In the genomic region with DNA sequence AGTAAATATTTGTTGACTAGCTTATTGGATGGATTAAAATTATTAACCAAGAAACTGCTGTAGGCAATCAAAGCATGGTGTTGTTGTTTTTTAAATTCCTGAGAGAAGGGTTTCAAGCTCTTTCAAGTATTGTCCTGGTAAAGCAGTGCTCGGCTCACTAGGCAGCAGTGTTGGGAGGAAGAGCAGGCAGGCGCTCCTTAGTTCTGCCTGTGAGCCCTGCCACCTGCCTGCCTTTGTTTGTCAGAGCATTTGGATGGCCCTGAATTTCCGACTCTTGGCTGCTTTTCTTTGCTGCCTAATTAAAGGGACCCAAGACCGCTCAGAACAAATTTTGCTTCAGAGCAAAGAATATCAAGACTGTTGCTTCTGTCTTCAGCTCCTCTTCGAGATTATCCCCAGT, we compare ENCODE assay signal across 11 mouse cellular contexts.
A peak's percentile ranks its signal among the peaks of the same experiment; 100 is the strongest.
DNase-seq lines count a peak whose midpoint lies in the region; ATAC-seq and TF ChIP-seq lines count a peak whose summit lies in the region.
"Had no signal": no experiment of that assay in that cellular context is flagged by ENCODE, and none has a peak within 500 bp of the region (broad histone marks: within the 10 kb centered on the region; RNA-seq: fewer than 3 reads in every experiment).

No protein-coding gene starts in this region.

- 43% methylated on average over 5 of the region's 5 CpGs for WGBS in heart, embryonic 11.5 days (ENCODE audit: insufficient replicate concordance)
- 33% methylated on average over 5 of the region's 5 CpGs for WGBS in lung, embryonic 14.5 days
- WGBS in embryonic facial prominence, embryonic 11.5 days, result 35% methylated on average over 5 of the region's 5 CpGs
- 28% methylated on average over 5 of the region's 5 CpGs for WGBS in midbrain, embryonic 16.5 days
- WGBS in liver, embryonic 12.5 days (ENCODE audit: insufficient replicate concordance), result 36% methylated on average over 5 of the region's 5 CpGs

- no peaks in the 10 kb centered on the region for H3K4me1 ChIP-seq in heart, embryonic 11.5 days (ENCODE audit: control insufficient read depth, insufficient read depth, low read length)
- H3K4me1 ChIP-seq in lung, embryonic 14.5 days (ENCODE audit: insufficient read depth), result no peaks in the 10 kb centered on the region
- H3K4me1 ChIP-seq in embryonic facial prominence, embryonic 11.5 days (ENCODE audit: control insufficient read depth, insufficient read depth, low read length), result no peaks in the 10 kb centered on the region
- no peaks in the 10 kb centered on the region for H3K4me1 ChIP-seq in midbrain, embryonic 16.5 days (ENCODE audit: control insufficient read depth, insufficient read depth, low read length)
- no peaks in the 10 kb centered on the region for H3K4me1 ChIP-seq in liver, embryonic 12.5 days
- H3K4me1 ChIP-seq: embryonic facial prominence, embryonic 12.5 days had no signal

- H3K27me3 ChIP-seq in heart, embryonic 11.5 days (ENCODE audit: control insufficient read depth, insufficient read depth, low read length), result no peaks in the 10 kb centered on the region
- H3K27me3 ChIP-seq in lung, embryonic 14.5 days (ENCODE audit: insufficient read depth, low read length), result no peaks in the 10 kb centered on the region
- no peaks in the 10 kb centered on the region for H3K27me3 ChIP-seq in embryonic facial prominence, embryonic 11.5 days (ENCODE audit: control insufficient read depth, insufficient read depth, low read length)
- H3K27me3 ChIP-seq in midbrain, embryonic 16.5 days (ENCODE audit: control insufficient read depth, insufficient read depth, low read depth, low read length), result no peaks in the 10 kb centered on the region
- no peaks in the 10 kb centered on the region for H3K27me3 ChIP-seq in liver, embryonic 12.5 days (replicated peaks)
- H3K27me3 ChIP-seq: embryonic facial prominence, embryonic 12.5 days had no signal

- H3K4me2 ChIP-seq in heart, embryonic 11.5 days, result peak overlapping the region; percentile 19; the same call in 1 of the 2 replicates
- H3K4me2 ChIP-seq in lung, embryonic 14.5 days, result no peak overlapping the region
- no peak overlapping the region for H3K4me2 ChIP-seq in embryonic facial prominence, embryonic 11.5 days (ENCODE audit: low read depth, low read length)
- H3K4me2 ChIP-seq in midbrain, embryonic 16.5 days (ENCODE audit: low read length), result peak overlapping the region; percentile 19; the same call in 1 of the 2 replicates
- no peak overlapping the region for H3K4me2 ChIP-seq in liver, embryonic 12.5 days
- H3K4me2 ChIP-seq: embryonic facial prominence, embryonic 12.5 days had no signal

- H3K27ac ChIP-seq in heart, embryonic 11.5 days (ENCODE audit: low read depth, low read length), result peak overlapping the region; percentile 46; the same call in 1 of the 2 replicates
- H3K27ac ChIP-seq in lung, embryonic 14.5 days (ENCODE audit: low read depth), result no peak overlapping the region
- H3K27ac ChIP-seq in embryonic facial prominence, embryonic 11.5 days (replicated peaks; ENCODE audit: low read depth, low read length), result no peak overlapping the region
- no peak overlapping the region for H3K27ac ChIP-seq in midbrain, embryonic 16.5 days (ENCODE audit: low read length)
- no peak overlapping the region for H3K27ac ChIP-seq in liver, embryonic 12.5 days
- H3K27ac ChIP-seq: embryonic facial prominence, embryonic 12.5 days had no signal

- H3K4me3 ChIP-seq in heart, embryonic 11.5 days (ENCODE audit: low read depth, low read length), result no peak overlapping the region
- no peak overlapping the region for H3K4me3 ChIP-seq in lung, embryonic 14.5 days (ENCODE audit: low read depth, low read length)
- H3K4me3 ChIP-seq in embryonic facial prominence, embryonic 11.5 days (ENCODE audit: low read depth, low read length), result no peak overlapping the region
- H3K4me3 ChIP-seq in midbrain, embryonic 16.5 days (ENCODE audit: low read depth, low read length), result no peak overlapping the region
- no peak overlapping the region for H3K4me3 ChIP-seq in liver, embryonic 12.5 days
- H3K4me3 ChIP-seq: embryonic facial prominence, embryonic 12.5 days had no signal

- no peak for TF ChIP-seq CTCF in lung, embryonic 14.5 days (IDR thresholded peaks at IDR 0.05; ENCODE audit: low read depth)

- no peak for DNase-seq in heart, adult 18-20 months
- peak; percentile 5 for DNase-seq in lung, embryonic 14.5 days
- DNase-seq in lung, postnatal 36 days, result no peak
- DNase-seq in embryonic facial prominence, embryonic 11.5 days (ENCODE audit: low spot score), result peak; percentile 4
- no peak for DNase-seq in yolk sac, embryonic 10.5 days (ENCODE audit: low spot score)
- DNase-seq: lung, postnatal 10 days had no signal

- no peak for ATAC-seq in heart, embryonic 11.5 days (replicated peaks; ENCODE audit: insufficient number of reproducible peaks, low FRiP score, low TSS enrichment)
- no peak for ATAC-seq in lung, embryonic 14.5 days (ENCODE audit: insufficient read depth)
- no peak for ATAC-seq in embryonic facial prominence, embryonic 11.5 days (replicated peaks; ENCODE audit: insufficient number of reproducible peaks, low FRiP score, low TSS enrichment, low read depth)
- no peak for ATAC-seq in midbrain, embryonic 16.5 days
- no peak for ATAC-seq in liver, embryonic 12.5 days
- ATAC-seq: CD4-positive, CD25-positive, alpha-beta regulatory T cell, adult 4 months had no signal

- H3K9ac ChIP-seq in heart, embryonic 11.5 days (ENCODE audit: low read depth, low read length), result no peak overlapping the region
- no peak overlapping the region for H3K9ac ChIP-seq in lung, embryonic 14.5 days
- H3K9ac ChIP-seq in embryonic facial prominence, embryonic 11.5 days (replicated peaks; ENCODE audit: low read length), result no peak overlapping the region
- H3K9ac ChIP-seq in midbrain, embryonic 16.5 days (ENCODE audit: low read depth, low read length), result no peak overlapping the region
- no peak overlapping the region for H3K9ac ChIP-seq in liver, embryonic 12.5 days
- H3K9ac ChIP-seq: embryonic facial prominence, embryonic 12.5 days had no signal

- H3K36me3 ChIP-seq in heart, embryonic 11.5 days (ENCODE audit: control insufficient read depth, insufficient read depth, low read length), result no peaks in the 10 kb centered on the region
- H3K36me3 ChIP-seq in lung, embryonic 14.5 days (ENCODE audit: insufficient read depth), result no peaks in the 10 kb centered on the region
- H3K36me3 ChIP-seq in embryonic facial prominence, embryonic 11.5 days (replicated peaks; ENCODE audit: control insufficient read depth, insufficient read depth, low read depth, low read length), result no peaks in the 10 kb centered on the region
- H3K36me3 ChIP-seq in midbrain, embryonic 16.5 days (ENCODE audit: control insufficient read depth, insufficient read depth, low read length), result no peaks in the 10 kb centered on the region
- no peaks in the 10 kb centered on the region for H3K36me3 ChIP-seq in liver, embryonic 12.5 days
- H3K36me3 ChIP-seq: embryonic facial prominence, embryonic 12.5 days had no signal

- no peaks in the 10 kb centered on the region for H3K9me3 ChIP-seq in heart, embryonic 11.5 days (replicated peaks; ENCODE audit: control insufficient read depth, low read length)
- H3K9me3 ChIP-seq in lung, embryonic 14.5 days (ENCODE audit: low read depth, low read length), result no peaks in the 10 kb centered on the region
- no peaks in the 10 kb centered on the region for H3K9me3 ChIP-seq in embryonic facial prominence, embryonic 11.5 days (replicated peaks; ENCODE audit: control insufficient read depth, low read length)
- H3K9me3 ChIP-seq in midbrain, embryonic 16.5 days (replicated peaks; ENCODE audit: control insufficient read depth, low read length, poor library complexity, severe bottlenecking), result no peaks in the 10 kb centered on the region
- no peaks in the 10 kb centered on the region for H3K9me3 ChIP-seq in liver, embryonic 12.5 days (replicated peaks)
- H3K9me3 ChIP-seq: embryonic facial prominence, embryonic 12.5 days had no signal

Comparison
In these comparisons a context has a peak if more than half of its experiments do, and no peak if none do; other contexts are left out.
1. DNase-seq: peak in lung, embryonic 14.5 days (single experiment) and embryonic facial prominence, embryonic 11.5 days (single experiment); none in heart, adult 18-20 months (0 of 2), lung, postnatal 36 days (single experiment) and yolk sac, embryonic 10.5 days (single experiment).
2. H3K4me2 ChIP-seq: peak in heart, embryonic 11.5 days (single experiment) and midbrain, embryonic 16.5 days (single experiment); none in lung, embryonic 14.5 days (single experiment), embryonic facial prominence, embryonic 11.5 days (single experiment) and liver, embryonic 12.5 days (single experiment).